Mouse (Mus musculus) kidney, embryonic 16.5 days (tissue): ENCODE results near the gene Rap1gap. TPM values are rescaled to one million over a fixed set of nuclear protein-coding genes. Genes with fewer than 3 reads are reported as not detected.

ENCODE experiments used
- ATAC-seq: fragments of 200-750 bp; cut with Nextera tagmentation; 2 replicates; pipeline ENCODE4 v1.8.0; 2017; ENCODE audit warnings: moderate TSS enrichment; ENCODE audit not compliant: low FRiP score, low TSS enrichment
- H3K27ac ChIP-seq: fragments of 300-500 bp; sonication (generic); 2 replicates; pipeline ENCODE4 v1.5.1; 2014; ENCODE audit warnings: low read length
- H3K27me3 ChIP-seq: fragments of 300-500 bp; sonication (generic); 2 replicates; pipeline ENCODE4 v1.6.1; 2014; ENCODE audit warnings: low read length, control low read depth, mixed read lengths; ENCODE audit not compliant: insufficient read depth
- H3K36me3 ChIP-seq: fragments of 300-500 bp; sonication (generic); 2 replicates; pipeline ENCODE4 v1.6.1; 2014; ENCODE audit warnings: low read length, control low read depth, mixed read lengths; ENCODE audit not compliant: insufficient read depth
- H3K4me1 ChIP-seq: fragments of 300-500 bp; sonication (generic); 2 replicates; pipeline ENCODE4 v1.6.1; 2014; ENCODE audit warnings: low read length, control low read depth, mixed read lengths; ENCODE audit not compliant: insufficient read depth
- H3K4me2 ChIP-seq: fragments of 300-500 bp; sonication (generic); replicated peaks from 2 replicates; pipeline ENCODE4 v1.6.1; 2014; ENCODE audit warnings: low read depth, low read length
- H3K4me3 ChIP-seq: fragments of 300-500 bp; sonication (generic); 2 replicates; pipeline ENCODE4 v1.5.1; 2014; ENCODE audit warnings: mild to moderate bottlenecking, low read length
- H3K9ac ChIP-seq: fragments of 300-500 bp; sonication (generic); replicated peaks from 2 replicates; pipeline ENCODE4 v1.6.1; 2014; ENCODE audit warnings: low read length
- H3K9me3 ChIP-seq: fragments of 300-500 bp; sonication (generic); 2 replicates; pipeline ENCODE4 v1.6.1; 2016; ENCODE audit warnings: low read length, control low read depth
- WGBS: fragments of 180-500 bp; shearing (Covaris S2); extraction: QIAGEN DNeasy Blood & Tissue Kit; methylation state at CpG from one replicate; pipeline ENCODE4 v1.1.7; 2014; 5-methylcytosine and 5-hydroxymethylcytosine counted together
- polyA plus RNA-seq: library from polyadenylated mRNA; unstranded; fragments of >200 nt; fragmentation: Nextera tagmentation; extraction: Ambion mirVana; gene quantifications from 2 replicates; pipeline ENCODE4 v1.2.1, GENCODE M21; 2015

Gene Rap1gap
- polyA plus RNA-seq, 1 experiment from 2014 or later: 22.0 TPM

GRCm38 (mm10) chr4:137660364-137661077, 4.0 kb upstream of the Rap1gap start:
- ATAC-seq: no peak
- H3K27ac ChIP-seq: peak overlapping the region; percentile 63
- H3K4me2 ChIP-seq: no peak overlapping the region
- peaks cover 23% of the 10 kb centered on the region for H3K36me3 ChIP-seq
- no peaks in the 10 kb centered on the region for H3K9me3 ChIP-seq
- peaks cover 21% of the 10 kb centered on the region for H3K27me3 ChIP-seq
- H3K9ac ChIP-seq: no peak overlapping the region
- WGBS: 67% methylated on average over 10 of the region's 10 CpGs
- H3K4me1 ChIP-seq: peaks cover 25% of the 10 kb centered on the region
- no peak overlapping the region for H3K4me3 ChIP-seq

- Histone ChIP-seq H3K9me3 (no peaks in the 10 kb centered on the region), H3K9ac (no peak overlapping the region), H3K4me3 (no peak overlapping the region), H3K4me2 (no peak overlapping the region), H3K27ac (peak overlapping the region; percentile 63), H3K4me1 (peaks cover 25% of the 10 kb centered on the region), H3K27me3 (peaks cover 24% of the 10 kb centered on the region), H3K36me3 (peaks cover 18% of the 10 kb centered on the region)
- ATAC-seq: no peak
- 50% methylated on average over 2 of the region's 2 CpGs for WGBS
Observed at GRCm38 (mm10) chr4:137661078-137661450, 3.5 kb upstream of the Rap1gap start.

- peak overlapping the region; percentile 82 for H3K27ac ChIP-seq
- peaks cover 25% of the 10 kb centered on the region for H3K4me1 ChIP-seq
- peaks cover 24% of the 10 kb centered on the region for H3K27me3 ChIP-seq
- no peak overlapping the region for H3K9ac ChIP-seq
- peaks cover 13% of the 10 kb centered on the region for H3K36me3 ChIP-seq
- no peak overlapping the region for H3K4me2 ChIP-seq
- ATAC-seq: peak; percentile 66; the same call in 1 of the 2 replicates
- 74% methylated on average over 6 of the region's 6 CpGs for WGBS
- no peaks in the 10 kb centered on the region for H3K9me3 ChIP-seq
- no peak overlapping the region for H3K4me3 ChIP-seq
Observed at GRCm38 (mm10) chr4:137661547-137661946, 3.0 kb upstream of the Rap1gap start.

DNA sequence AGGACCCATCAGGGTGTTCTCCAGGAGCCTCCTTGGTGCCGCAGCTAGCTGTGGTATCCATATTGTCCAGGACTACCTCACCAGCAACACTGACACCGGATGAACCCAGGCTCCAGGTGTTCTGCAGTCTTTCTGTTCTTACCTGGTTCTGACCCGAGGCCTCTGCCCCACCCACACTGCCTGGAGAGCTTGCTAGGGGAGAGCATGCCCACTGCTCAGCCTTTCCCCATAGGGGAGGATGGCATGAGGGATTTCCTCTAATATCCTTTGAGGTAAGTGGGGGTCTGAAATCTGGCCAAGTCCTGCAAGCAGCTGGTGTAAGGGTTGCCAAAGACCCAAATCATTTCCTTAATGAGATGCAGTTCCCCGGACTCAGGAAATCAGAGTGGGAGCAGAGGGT, 1.0 kb upstream of the Rap1gap start:
- Histone ChIP-seq H3K9me3 (no peaks in the 10 kb centered on the region), H3K9ac (no peak overlapping the region), H3K36me3 (no peaks in the 10 kb centered on the region), H3K4me3 (no peak overlapping the region), H3K27ac (no peak overlapping the region), H3K4me2 (no peak overlapping the region), H3K27me3 (peaks cover 24% of the 10 kb centered on the region), H3K4me1 (peaks cover 25% of the 10 kb centered on the region)
- ATAC-seq: no peak
- WGBS: 78% methylated on average over 4 of the region's 4 CpGs

- no peaks in the 10 kb centered on the region for H3K9me3 ChIP-seq
- H3K36me3 ChIP-seq: no peaks in the 10 kb centered on the region
- peak overlapping the region; percentile 72 for H3K4me2 ChIP-seq
- H3K4me3 ChIP-seq: peak overlapping the region; percentile 48
- peaks cover 25% of the 10 kb centered on the region for H3K4me1 ChIP-seq
- ATAC-seq: no peak
- 15% methylated on average over 14 of the region's 15 CpGs for WGBS
- no peak overlapping the region for H3K27ac ChIP-seq
- H3K9ac ChIP-seq: peak overlapping the region; percentile 51
- peaks cover 24% of the 10 kb centered on the region for H3K27me3 ChIP-seq
Observed at GRCm38 (mm10) chr4:137664980-137665675, 602 bp downstream of the Rap1gap start.

DNA sequence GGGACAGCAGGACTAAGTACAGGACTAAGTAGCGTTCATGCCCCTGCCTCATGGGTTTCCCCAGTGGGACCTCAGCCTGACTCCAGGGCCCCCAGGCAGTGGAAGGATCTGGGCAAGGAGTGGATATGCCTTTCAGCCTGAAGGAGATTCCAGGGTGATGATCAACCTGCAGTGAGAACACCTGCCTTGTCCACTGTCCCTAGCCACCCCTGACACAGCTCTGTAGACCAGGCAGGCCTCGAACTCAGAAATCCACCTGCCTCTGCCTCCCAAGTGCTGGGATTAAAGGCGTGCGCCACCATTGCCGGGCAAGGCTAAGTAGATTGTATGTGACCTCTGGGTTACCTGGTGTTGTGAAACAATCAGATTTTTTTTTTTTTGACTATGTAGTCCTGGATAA, 1.3 kb downstream of the Rap1gap start:
- Histone ChIP-seq H3K4me1 (peaks cover 19% of the 10 kb centered on the region), H3K4me3 (no peak overlapping the region), H3K27me3 (peaks cover 24% of the 10 kb centered on the region), H3K9ac (no peak overlapping the region), H3K36me3 (no peaks in the 10 kb centered on the region), H3K9me3 (no peaks in the 10 kb centered on the region), H3K4me2 (0 out of 2 replicates have a peak overlapping the region, but pooled peaks have one; percentile 72), H3K27ac (no peak overlapping the region)
- no peak for ATAC-seq
- WGBS: 91% methylated on average over 5 of the region's 5 CpGs

DNA sequence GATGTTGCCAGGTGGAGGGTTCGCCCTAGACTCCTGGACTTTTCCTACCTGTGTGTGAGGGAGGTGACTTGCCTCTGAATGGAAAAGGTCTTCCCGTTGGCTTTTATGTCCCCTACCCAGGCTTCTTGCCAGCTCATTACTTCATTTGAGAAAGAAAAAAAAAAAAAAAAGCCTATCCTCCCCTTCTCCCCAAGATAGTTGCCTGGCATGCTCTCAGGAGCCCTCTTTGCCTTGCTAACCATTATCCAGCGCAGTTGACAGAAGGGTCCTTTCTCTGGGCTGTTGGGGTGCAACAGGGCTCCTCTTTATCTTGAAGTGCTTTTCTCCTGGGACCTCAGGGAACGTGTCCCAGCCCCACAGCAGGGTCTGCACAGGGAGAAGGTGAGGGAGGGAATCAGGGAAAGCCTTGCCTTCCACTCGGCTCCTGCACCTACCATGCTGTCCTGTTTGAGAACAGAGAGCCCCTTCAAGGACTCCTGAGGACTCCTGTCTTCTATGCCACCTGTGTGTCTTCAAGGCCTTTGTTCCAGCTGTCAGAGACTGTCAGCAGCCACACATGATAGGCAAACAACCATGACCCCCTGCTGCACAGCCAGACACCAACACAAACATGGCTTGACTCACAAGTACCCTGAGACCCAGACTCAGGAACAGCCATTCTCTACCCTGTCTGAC, 1.9 kb downstream of the Rap1gap start:
- H3K4me1 ChIP-seq: peaks cover 15% of the 10 kb centered on the region
- H3K27me3 ChIP-seq: peaks cover 24% of the 10 kb centered on the region
- no peak for ATAC-seq
- H3K27ac ChIP-seq: no peak overlapping the region
- no peak overlapping the region for H3K9ac ChIP-seq
- H3K36me3 ChIP-seq: no peaks in the 10 kb centered on the region
- no peak overlapping the region for H3K4me3 ChIP-seq
- WGBS: 62% methylated on average over 5 of the region's 5 CpGs
- H3K9me3 ChIP-seq: no peaks in the 10 kb centered on the region
- no peak overlapping the region for H3K4me2 ChIP-seq

DNA sequence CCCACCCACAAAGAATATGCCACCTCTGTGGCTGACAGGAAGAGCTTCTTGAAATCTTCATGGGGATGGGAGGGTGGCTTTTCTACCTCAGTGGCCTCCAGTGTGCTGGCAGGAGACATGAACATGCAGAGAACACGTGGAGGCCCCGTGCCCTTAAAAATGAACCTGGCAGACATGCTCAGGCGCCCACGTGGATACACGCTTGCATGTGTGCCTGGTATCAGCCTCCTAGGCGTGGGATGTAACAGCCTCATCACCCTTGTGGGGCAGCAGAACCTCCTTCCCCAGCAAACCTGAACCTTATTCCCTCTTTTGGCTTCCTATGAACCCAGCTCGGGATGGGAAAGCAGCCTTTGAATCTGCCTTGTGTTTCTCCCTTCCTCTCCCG, 2.4 kb downstream of the Rap1gap start:
- no peaks in the 10 kb centered on the region for H3K9me3 ChIP-seq
- ATAC-seq: no peak
- no peak overlapping the region for H3K4me3 ChIP-seq
- no peak overlapping the region for H3K9ac ChIP-seq
- H3K27ac ChIP-seq: no peak overlapping the region
- H3K27me3 ChIP-seq: peaks cover 24% of the 10 kb centered on the region
- H3K36me3 ChIP-seq: no peaks in the 10 kb centered on the region
- WGBS: 65% methylated on average over 8 of the region's 8 CpGs
- peaks cover 11% of the 10 kb centered on the region for H3K4me1 ChIP-seq
- H3K4me2 ChIP-seq: no peak overlapping the region

- Histone ChIP-seq H3K27me3 (peaks cover 24% of the 10 kb centered on the region), H3K9me3 (no peaks in the 10 kb centered on the region), H3K27ac (no peak overlapping the region), H3K4me3 (no peak overlapping the region), H3K9ac (no peak overlapping the region), H3K36me3 (no peaks in the 10 kb centered on the region), H3K4me1 (peaks cover 11% of the 10 kb centered on the region), H3K4me2 (no peak overlapping the region)
- ATAC-seq: no peak
- 38% methylated on average over 5 of the region's 5 CpGs for WGBS
Observed at GRCm38 (mm10) chr4:137667747-137668146, 3.2 kb downstream of the Rap1gap start.
